Mouse (Mus musculus) E14TG2a.4 (cell line): Measurements from ENCODE around the gene Olfr113.
"Not testable (repeated sequence)": the region's sequence is repeated elsewhere in the genome, so short reads cannot be mapped to it uniquely, and the experiment has no call there.

ENCODE experiments used
- CTCF ChIP-seq: conservative IDR thresholded peaks from 2 replicates; pipeline ENCODE4 v1.5.1; 2014; ENCODE audit warnings: low read length
- POU5F1 ChIP-seq: IDR thresholded peaks from 2 replicates; pipeline ENCODE4 v1.6.1; 2014; ENCODE audit warnings: low read length, borderline replicate concordance

GRCm38 (mm10) chr17:37524612-37525011 lies 52.9 kb downstream of the Olfr113 start:
- TF ChIP-seq CTCF, POU5F1: not testable (repeated sequence)
